Mouse (Mus musculus): ENCODE data around the gene Lrrk1.

- TF ChIP-seq CTCF (IDR thresholded peaks at IDR 0.05; ENCODE audit: borderline replicate concordance, insufficient read depth, low read length) (no peak), POLR2A (IDR thresholded peaks at IDR 0.05; ENCODE audit: low read depth, low read length) (no peak)
Observed at GRCm38 (mm10) chr7:66227814-66228609, 160.1 kb downstream of the Lrrk1 start.
